Mouse (Mus musculus) MEL (cell line): ENCODE results near the gene Abca15. TPM values are rescaled to one million over a fixed set of nuclear protein-coding genes. Genes with fewer than 3 reads are reported as not detected.

Experiments
- DNase-seq: peaks from one replicate; pipeline ENCODE4 v3.0.0; 2011; ENCODE audit warnings: low read depth, low spot score
- H3K27ac ChIP-seq: 2 replicates; pipeline ENCODE4 v1.5.1; 2012; ENCODE audit warnings: low read depth, mild to moderate bottlenecking, control low read depth, low read length, moderate library complexity; ENCODE audit not compliant: control insufficient read depth
- H3K27me3 ChIP-seq, 2 experiments: fragments of 150-350 bp in 1 of 2; sonication (generic) in 1 of 2; 2 replicates each; pipeline ENCODE4 v1.6.1; 2012; ENCODE audit warnings: low read length in 2 of 2, mild to moderate bottlenecking in 2 of 2, improper control_type of control experiment in 1 of 2, moderate library complexity in 1 of 2; ENCODE audit not compliant: insufficient read depth in 2 of 2, control insufficient read depth in 1 of 2
- H3K36me3 ChIP-seq, 2 experiments: 2 replicates each; pipeline ENCODE4 v1.6.1; 2012 to 2014; ENCODE audit warnings: low read length in 2 of 2, improper control_type of control experiment in 1 of 2, inconsistent platforms in 1 of 2, mild to moderate bottlenecking in 1 of 2; ENCODE audit not compliant: insufficient read depth in 2 of 2, control insufficient read depth in 1 of 2
- H3K4me1 ChIP-seq, 2 experiments: fragments of 150-350 bp in 1 of 2; sonication (generic) in 1 of 2; 2 replicates each; pipeline ENCODE4 v1.6.1; 2012; ENCODE audit warnings: low read length in 2 of 2, improper control_type of control experiment in 1 of 2, mild to moderate bottlenecking in 1 of 2; ENCODE audit not compliant: insufficient read depth in 2 of 2, control insufficient read depth in 1 of 2
- H3K4me3 ChIP-seq, 2 experiments: fragments of 150-350 bp in 1 of 2; sonication (generic) in 1 of 2; 2 replicates each; pipeline ENCODE4 v1.5.1; 2012; ENCODE audit warnings: low read depth in 2 of 2, low read length in 2 of 2, mild to moderate bottlenecking in 2 of 2, moderate library complexity in 2 of 2, control low read depth in 1 of 2, improper control_type of control experiment in 1 of 2; ENCODE audit not compliant: control insufficient read depth in 1 of 2, insufficient read depth in 1 of 2
- H3K79me2 ChIP-seq: 2 replicates; pipeline ENCODE4 v1.6.1; 2012; ENCODE audit warnings: mild to moderate bottlenecking, low read length, moderate library complexity; ENCODE audit not compliant: control insufficient read depth, poor library complexity, insufficient read depth
- H3K9ac ChIP-seq: 2 replicates; pipeline ENCODE4 v1.6.1; 2012; ENCODE audit warnings: low read depth, mild to moderate bottlenecking, control low read depth, low read length, moderate library complexity; ENCODE audit not compliant: control insufficient read depth, poor library complexity, severe bottlenecking
- H3K9me3 ChIP-seq: fragments of 150-350 bp; sonication (generic); replicated peaks from 2 replicates; pipeline ENCODE4 v1.6.1; 2012; ENCODE audit warnings: mild to moderate bottlenecking, low read length, improper control_type of control experiment, moderate library complexity; ENCODE audit not compliant: insufficient read depth
- BHLHE40 ChIP-seq: IDR thresholded peaks from 2 replicates; pipeline ENCODE4 v1.6.1; 2012; ENCODE audit warnings: low read depth, mild to moderate bottlenecking, inconsistent platforms, low read length, improper control_type of control experiment, borderline replicate concordance
- CHD1 ChIP-seq: IDR thresholded peaks from 2 replicates; pipeline ENCODE4 v1.6.1; 2012; ENCODE audit warnings: low read depth, mild to moderate bottlenecking, inconsistent platforms, low read length, improper control_type of control experiment
- CHD2 ChIP-seq: IDR thresholded peaks from 2 replicates; pipeline ENCODE4 v1.6.1; 2011; ENCODE audit warnings: low read length, improper control_type of control experiment
- ELF1 ChIP-seq: IDR thresholded peaks from 2 replicates; pipeline ENCODE4 v1.6.1; 2014; ENCODE audit warnings: low read depth, mild to moderate bottlenecking, inconsistent platforms, low read length, improper control_type of control experiment, moderate library complexity
- ETS1 ChIP-seq: IDR thresholded peaks from 2 replicates; pipeline ENCODE4 v1.6.1; 2012; ENCODE audit warnings: low read depth, mild to moderate bottlenecking, inconsistent platforms, low read length, improper control_type of control experiment, moderate library complexity
- GABPA ChIP-seq: IDR thresholded peaks from 2 replicates; pipeline ENCODE4 v1.6.1; 2012; ENCODE audit warnings: low read depth, mild to moderate bottlenecking, inconsistent platforms, low read length, improper control_type of control experiment, moderate library complexity
- KAT2A ChIP-seq: conservative IDR thresholded peaks from 2 replicates; pipeline ENCODE4 v1.6.1; 2012; ENCODE audit warnings: low read depth, low read length, improper control_type of control experiment, inconsistent platforms
- MAFK ChIP-seq: IDR thresholded peaks from 2 replicates; pipeline ENCODE4 v1.6.1; 2011; ENCODE audit warnings: low read depth, mild to moderate bottlenecking, low read length, improper control_type of control experiment, borderline replicate concordance
- MEF2A ChIP-seq: IDR thresholded peaks from 2 replicates; pipeline ENCODE4 v1.6.1; 2014; ENCODE audit warnings: low read depth, mild to moderate bottlenecking, inconsistent platforms, low read length, improper control_type of control experiment; ENCODE audit not compliant: poor library complexity, insufficient replicate concordance, severe bottlenecking; ENCODE audit errors: extremely low read depth
- MYB ChIP-seq: IDR thresholded peaks from 2 replicates; pipeline ENCODE4 v1.6.1; 2011; ENCODE audit warnings: mild to moderate bottlenecking, low read depth, low read length, improper control_type of control experiment
- NELFE ChIP-seq: IDR thresholded peaks from 2 replicates; pipeline ENCODE4 v1.6.1; 2011; ENCODE audit warnings: low read depth, low read length, improper control_type of control experiment
- NRF1 ChIP-seq: IDR thresholded peaks from 2 replicates; pipeline ENCODE4 v1.6.1; 2014; ENCODE audit warnings: low read depth, mild to moderate bottlenecking, inconsistent platforms, low read length, improper control_type of control experiment, moderate library complexity; ENCODE audit not compliant: poor library complexity, insufficient read depth, severe bottlenecking
- POLR2A ChIP-seq, 2 experiments: IDR thresholded peaks; 2 replicates each; pipeline ENCODE4 v1.6.1; 2011 to 2012; ENCODE audit warnings: low read length in 2 of 2, mild to moderate bottlenecking in 2 of 2, control low read depth in 1 of 2, improper control_type of control experiment in 1 of 2, low read depth in 1 of 2, moderate library complexity in 1 of 2; ENCODE audit not compliant: control insufficient read depth in 1 of 2, insufficient read depth in 1 of 2, poor library complexity in 1 of 2
- POLR2AphosphoS5 ChIP-seq: IDR thresholded peaks from 2 replicates; pipeline ENCODE4 v1.6.1; 2012; ENCODE audit warnings: low read depth, borderline replicate concordance, mild to moderate bottlenecking, inconsistent platforms, low read length, moderate library complexity, mixed read lengths
- RAD21 ChIP-seq: IDR thresholded peaks from 2 replicates; pipeline ENCODE4 v1.6.1; 2011; ENCODE audit warnings: mild to moderate bottlenecking, low read depth, low read length, improper control_type of control experiment
- RCOR1 ChIP-seq: IDR thresholded peaks from 2 replicates; pipeline ENCODE4 v1.6.1; 2012; ENCODE audit warnings: low read depth, mild to moderate bottlenecking, inconsistent platforms, low read length, improper control_type of control experiment
- SIN3A ChIP-seq: IDR thresholded peaks from 2 replicates; pipeline ENCODE4 v1.6.1; 2012; ENCODE audit warnings: low read length, improper control_type of control experiment, inconsistent platforms
- TAL1 ChIP-seq: IDR thresholded peaks from 2 replicates; pipeline ENCODE4 v1.6.1; 2012; ENCODE audit warnings: mild to moderate bottlenecking, inconsistent platforms, low read length, moderate library complexity, mixed read lengths
- TBP ChIP-seq: IDR thresholded peaks from 2 replicates; pipeline ENCODE4 v1.8.0; 2011; ENCODE audit warnings: low read depth, low read length, improper control_type of control experiment
- UBTF ChIP-seq: IDR thresholded peaks from 2 replicates; pipeline ENCODE4 v1.6.1; 2012; ENCODE audit warnings: low read depth, mild to moderate bottlenecking, inconsistent platforms, low read length, improper control_type of control experiment, moderate library complexity, borderline replicate concordance; ENCODE audit not compliant: insufficient read depth
- USF1 ChIP-seq: IDR thresholded peaks from 2 replicates; pipeline ENCODE4 v1.6.1; 2014; ENCODE audit warnings: low read depth, mild to moderate bottlenecking, inconsistent platforms, low read length, improper control_type of control experiment, moderate library complexity
- USF2 ChIP-seq, 2 experiments: IDR thresholded peaks; 2 replicates each; pipeline ENCODE4 v1.6.1; 2011 to 2012; ENCODE audit warnings: improper control_type of control experiment in 2 of 2, low read length in 2 of 2, borderline replicate concordance in 1 of 2, inconsistent platforms in 1 of 2, low read depth in 1 of 2, mild to moderate bottlenecking in 1 of 2; ENCODE audit not compliant: insufficient read depth in 1 of 2
- ZKSCAN1 ChIP-seq: IDR thresholded peaks from 2 replicates; pipeline ENCODE4 v1.6.1; 2012; ENCODE audit warnings: low read depth, mild to moderate bottlenecking, inconsistent platforms, low read length, improper control_type of control experiment, moderate library complexity
- ZMIZ1 ChIP-seq: IDR thresholded peaks from 2 replicates; pipeline ENCODE4 v1.6.1; 2012; ENCODE audit warnings: low read depth, mild to moderate bottlenecking, inconsistent platforms, low read length, improper control_type of control experiment, moderate library complexity
- polyA plus RNA-seq, 2 experiments: library from polyadenylated mRNA; stranded (reverse) in 1 of 2; unstranded in 1 of 2; fragments of >175 nt in 1 of 2; fragments of >200 nt in 1 of 2; gene quantifications; 2 replicates each; pipeline versions ENCODE4 v1.2.1 to v1.2.4; 2012; ENCODE audit warnings: low replicate concordance in 2 of 2, low read depth in 1 of 2; ENCODE audit not compliant: insufficient read length in 2 of 2, insufficient read depth in 1 of 2, missing spikeins in 1 of 2
- total RNA-seq: library from RNA; depleted of rRNA; stranded (reverse); fragments of 300-350 nt; gene quantifications from 2 replicates; pipeline ENCODE4 v1.2.3, GENCODE M21; 2012; rRNA removed

Gene Abca15
- total RNA-seq (not detected in 2 replicates), polyA plus RNA-seq (not detected)

DNA sequence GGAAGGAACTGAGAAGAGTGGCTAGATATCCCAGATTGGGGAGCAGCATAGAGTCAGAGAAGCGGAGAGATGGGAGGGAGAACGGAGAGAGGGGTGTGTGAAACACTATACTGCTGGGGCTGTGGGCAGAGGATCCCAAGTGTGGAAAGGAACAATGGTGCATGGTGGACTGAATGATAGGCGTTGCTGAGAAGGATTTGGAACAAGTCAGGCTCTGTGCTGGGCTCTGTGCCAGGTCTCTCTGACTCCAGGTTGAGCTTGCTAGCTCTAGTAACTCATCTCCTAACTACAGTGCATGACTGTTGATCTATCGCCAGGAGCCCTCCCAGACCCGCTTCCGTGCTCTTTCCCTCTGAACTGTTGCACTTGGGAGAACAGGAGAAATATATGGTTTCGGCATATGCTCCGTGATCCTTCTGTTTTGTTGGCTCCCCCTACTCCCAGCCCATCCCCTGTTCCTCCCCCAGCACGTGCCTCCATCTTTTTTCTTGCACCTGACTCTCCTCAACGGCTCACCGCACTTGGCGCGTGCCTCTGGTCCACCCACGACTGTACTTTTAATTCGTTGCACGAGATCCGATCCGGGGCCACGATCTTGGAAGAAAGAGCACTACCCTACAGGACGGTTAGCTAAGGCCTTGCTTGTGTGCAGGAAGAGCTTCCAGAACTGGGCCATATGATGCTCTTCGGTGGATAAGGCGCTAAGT is at the start of gene Abca15:
Gene Abca15 (plus strand): TSS at position 584 of the 707 bp plus-strand sequence.
- no peaks in the 10 kb centered on the region for H3K27me3 ChIP-seq
- no peaks in the 10 kb centered on the region for H3K79me2 ChIP-seq
- no peaks in the 10 kb centered on the region for H3K9me3 ChIP-seq
- no peak within 1 kb of the TSS for H3K27ac ChIP-seq
- H3K9ac ChIP-seq, result no peak within 1 kb of the TSS
- no peak for TF ChIP-seq UBTF
- TF ChIP-seq NRF1, result no peak
- no peak for TF ChIP-seq ELF1
- no peak for TF ChIP-seq RAD21
- no peak for TF ChIP-seq TAL1
- no peak for TF ChIP-seq MEF2A
- TF ChIP-seq USF2 (IDR thresholded peaks at IDR 0.05; ENCODE audit: borderline replicate concordance in 1 of 2, insufficient read depth in 1 of 2, low read depth in 1 of 2, low read length in 2 of 2), result no peak
- no peak for TF ChIP-seq CHD2
- TF ChIP-seq TBP, result no peak
- TF ChIP-seq RCOR1, result no peak
- no peak for TF ChIP-seq ZKSCAN1
- TF ChIP-seq NELFE, result no peak
- no peak for TF ChIP-seq GABPA
- no peak for TF ChIP-seq CHD1
- TF ChIP-seq MAFK, result no peak
- TF ChIP-seq MYB, result no peak
- H3K4me1 ChIP-seq, result no peaks in the 10 kb centered on the region
- no peak for DNase-seq
- no peak within 1 kb of the TSS for H3K4me3 ChIP-seq
- H3K36me3 ChIP-seq, result no peaks in the 10 kb centered on the region

DNA sequence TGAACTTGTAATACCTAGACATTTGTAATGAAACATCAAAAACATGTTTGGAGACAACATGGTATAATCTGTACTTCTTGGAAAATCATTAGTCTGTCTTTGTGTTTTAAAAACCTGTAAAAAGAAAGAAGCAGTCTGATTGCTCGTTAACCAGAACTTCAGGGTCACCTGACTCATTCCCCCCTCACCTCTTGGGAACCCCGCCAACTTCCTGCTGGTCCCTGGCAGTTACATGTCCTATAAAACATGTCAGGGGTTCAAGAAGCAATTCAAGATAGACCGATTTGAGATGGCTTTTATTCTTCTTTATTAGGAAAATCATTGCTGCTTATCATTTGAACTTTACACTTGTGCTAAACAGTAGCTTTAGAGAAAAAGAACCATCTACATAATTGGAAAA is 43.2 kb upstream of the Abca15 start:
- TF ChIP-seq RAD21, result no peak
- no peak for TF ChIP-seq POLR2AphosphoS5
- no peak for TF ChIP-seq GABPA
- TF ChIP-seq KAT2A, result no peak
- no peak for TF ChIP-seq RCOR1
- TF ChIP-seq BHLHE40, result no peak
- no peak for TF ChIP-seq ETS1
- TF ChIP-seq MAFK, result no peak
- TF ChIP-seq USF1, result no peak
- no peak for TF ChIP-seq POLR2A (IDR thresholded peaks at IDR 0.05; ENCODE audit: control insufficient read depth in 1 of 2, insufficient read depth in 1 of 2, low read depth in 1 of 2, low read length in 2 of 2, poor library complexity in 1 of 2)
- TF ChIP-seq TAL1, result no peak
- no peak for TF ChIP-seq CHD2
- TF ChIP-seq ZMIZ1, result no peak
- no peak for TF ChIP-seq SIN3A
- no peaks in the 10 kb centered on the region for H3K36me3 ChIP-seq
- no peak overlapping the region for H3K27ac ChIP-seq

More for the DNA sequence above, 43.2 kb upstream of the Abca15 start:
- H3K9ac ChIP-seq, result no peak overlapping the region
- no peaks in the 10 kb centered on the region for H3K9me3 ChIP-seq
- no peaks in the 10 kb centered on the region for H3K4me1 ChIP-seq
- no peak overlapping the region for H3K4me3 ChIP-seq
- no peaks in the 10 kb centered on the region for H3K79me2 ChIP-seq
- DNase-seq, result no peak
- H3K27me3 ChIP-seq, result no peaks in the 10 kb centered on the region
